Mouse (Mus musculus): Measurements from ENCODE around the gene Ptar1. TPM values are rescaled to one million over a fixed set of nuclear protein-coding genes. Genes with fewer than 3 reads are reported as not detected.

Ptar1 gene
- polyA plus RNA-seq, 1 experiment: 0.03 TPM

DNA sequence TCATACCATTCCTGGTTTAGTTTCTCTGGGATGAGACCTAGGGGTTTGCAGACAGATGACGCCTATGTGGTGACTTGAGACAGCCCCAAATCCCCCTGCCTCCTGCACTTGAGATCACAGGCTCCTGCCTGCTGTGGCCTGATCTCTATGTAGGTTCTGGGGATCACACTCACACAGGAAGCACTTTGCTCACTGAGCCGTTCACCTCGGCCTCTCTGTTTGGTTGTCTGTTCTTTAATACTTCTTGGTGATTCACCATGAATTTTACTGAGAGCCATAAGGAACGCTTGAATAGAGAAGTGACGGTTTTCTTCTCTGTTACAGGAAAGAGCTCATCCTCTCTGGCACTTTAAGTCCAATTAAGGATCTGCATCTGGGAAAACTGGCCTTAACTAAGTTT is 18.2 kb downstream of the Ptar1 start:
- H3K4me1 ChIP-seq (ENCODE audit: control insufficient read depth): no peaks in the 10 kb centered on the region
- H3K36me3 ChIP-seq (ENCODE audit: control insufficient read depth): peaks cover 65% of the 10 kb centered on the region
- TF ChIP-seq TAL1 (IDR thresholded peaks at IDR 0.05; ENCODE audit: low read length): no peak
- TF ChIP-seq GATA1 (IDR thresholded peaks at IDR 0.05; ENCODE audit: low read length): no peak
- H3K27me3 ChIP-seq (ENCODE audit: control insufficient read depth): no peaks in the 10 kb centered on the region
- no peak overlapping the region for H3K4me3 ChIP-seq (replicated peaks)
- H3K9me3 ChIP-seq (ENCODE audit: control insufficient read depth, low read length): no peaks in the 10 kb centered on the region

DNA sequence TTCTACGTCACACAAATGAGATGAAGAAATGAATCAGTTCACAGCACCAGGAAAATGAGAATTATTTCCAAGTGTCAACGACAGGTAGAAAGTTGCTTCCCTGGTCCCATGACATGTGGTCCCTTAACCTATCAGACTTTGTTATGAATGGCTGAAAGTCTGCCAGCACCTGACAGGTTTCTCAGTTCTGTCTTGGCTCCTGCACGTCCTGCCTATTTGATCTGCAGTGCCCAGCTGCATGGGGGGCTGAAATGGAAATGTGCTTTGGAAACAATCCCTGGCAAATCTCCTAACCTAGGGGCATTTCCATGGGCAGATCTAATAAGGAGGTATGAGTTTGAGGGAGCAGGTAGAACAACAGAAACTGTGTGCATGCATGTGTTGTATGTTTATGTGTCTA is 59.3 kb downstream of the Ptar1 start:
- Histone ChIP-seq H3K27me3 (ENCODE audit: control insufficient read depth) (no peaks in the 10 kb centered on the region), H3K36me3 (ENCODE audit: control insufficient read depth) (no peaks in the 10 kb centered on the region), H3K9me3 (ENCODE audit: control insufficient read depth, low read length) (no peaks in the 10 kb centered on the region), H3K4me1 (ENCODE audit: control insufficient read depth) (no peaks in the 10 kb centered on the region), H3K4me3 (replicated peaks) (no peak overlapping the region)
- no peak for TF ChIP-seq GATA1 (IDR thresholded peaks at IDR 0.05; ENCODE audit: low read length)
- TF ChIP-seq TAL1 (IDR thresholded peaks at IDR 0.05; ENCODE audit: low read length): no peak

DNA sequence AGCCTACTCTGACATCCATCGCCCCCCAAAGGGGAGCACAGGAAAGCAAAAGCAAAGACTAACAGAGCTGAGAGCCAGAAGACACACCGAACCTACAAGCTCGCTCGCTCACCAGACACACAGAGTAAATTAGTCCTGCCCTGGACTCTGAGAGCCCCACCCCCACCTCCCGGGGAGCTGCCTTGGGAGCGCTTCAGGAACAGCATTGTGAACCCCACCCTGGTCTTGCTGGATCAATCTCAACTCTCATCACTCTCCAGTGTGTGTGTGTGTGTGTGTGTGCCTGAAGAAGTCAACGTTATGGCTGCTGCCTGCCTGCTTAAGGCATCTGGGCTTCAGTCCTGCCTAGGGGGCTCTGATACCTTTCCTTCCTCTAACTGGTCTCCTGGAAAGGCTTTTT is 69.8 kb downstream of the Ptar1 start:
- peaks cover 2% of the 10 kb centered on the region; the same call in 1 of the 2 replicates for H3K9me3 ChIP-seq (ENCODE audit: control insufficient read depth, low read length)
- TF ChIP-seq TAL1 (IDR thresholded peaks at IDR 0.05; ENCODE audit: low read length) (no peak), GATA1 (IDR thresholded peaks at IDR 0.05; ENCODE audit: low read length) (no peak)
- peaks cover 47% of the 10 kb centered on the region for H3K27me3 ChIP-seq (ENCODE audit: control insufficient read depth)
- H3K4me1 ChIP-seq (ENCODE audit: control insufficient read depth): peaks cover 11% of the 10 kb centered on the region
- no peaks in the 10 kb centered on the region for H3K36me3 ChIP-seq (ENCODE audit: control insufficient read depth)
- no peak overlapping the region for H3K4me3 ChIP-seq (replicated peaks)

DNA sequence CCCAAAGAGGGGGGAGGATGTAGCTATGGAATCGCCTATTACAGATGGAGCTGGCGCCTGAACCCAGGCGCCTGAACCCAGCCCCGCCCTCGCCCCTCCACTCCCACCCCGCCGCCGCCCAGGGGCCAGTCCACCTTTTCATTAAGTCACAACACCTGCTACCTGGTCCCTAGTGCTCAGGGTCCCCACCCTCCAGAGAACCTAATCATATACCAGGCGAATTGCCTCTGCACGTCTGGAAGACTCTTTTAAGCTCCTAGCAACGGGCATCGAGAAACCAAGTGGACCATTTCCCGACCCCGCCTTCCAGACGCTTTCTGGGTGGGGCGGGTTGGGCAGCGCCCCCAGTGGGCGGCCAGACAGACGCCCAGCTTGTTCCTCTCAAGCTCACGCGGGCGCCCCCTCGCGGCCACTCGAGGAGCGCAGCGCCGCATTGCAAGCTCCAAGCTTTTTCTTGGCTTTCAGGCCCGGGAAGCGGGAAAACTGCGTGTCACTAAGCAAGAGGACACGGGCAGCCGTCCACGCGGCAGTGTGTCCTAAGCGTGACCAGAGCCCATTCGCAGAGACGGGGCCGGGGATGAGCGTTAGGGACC is 70.8 kb downstream of the Ptar1 start:
- TF ChIP-seq GATA1 (IDR thresholded peaks at IDR 0.05; ENCODE audit: low read length): no peak
- TF ChIP-seq TAL1 (IDR thresholded peaks at IDR 0.05; ENCODE audit: low read length): no peak
- Histone ChIP-seq H3K4me3 (replicated peaks) (peak overlapping the region; percentile 64), H3K27me3 (ENCODE audit: control insufficient read depth) (peaks cover 47% of the 10 kb centered on the region), H3K4me1 (ENCODE audit: control insufficient read depth) (peaks cover 11% of the 10 kb centered on the region), H3K36me3 (ENCODE audit: control insufficient read depth) (no peaks in the 10 kb centered on the region), H3K9me3 (ENCODE audit: control insufficient read depth, low read length) (peaks cover 2% of the 10 kb centered on the region; the same call in 1 of the 2 replicates)

DNA sequence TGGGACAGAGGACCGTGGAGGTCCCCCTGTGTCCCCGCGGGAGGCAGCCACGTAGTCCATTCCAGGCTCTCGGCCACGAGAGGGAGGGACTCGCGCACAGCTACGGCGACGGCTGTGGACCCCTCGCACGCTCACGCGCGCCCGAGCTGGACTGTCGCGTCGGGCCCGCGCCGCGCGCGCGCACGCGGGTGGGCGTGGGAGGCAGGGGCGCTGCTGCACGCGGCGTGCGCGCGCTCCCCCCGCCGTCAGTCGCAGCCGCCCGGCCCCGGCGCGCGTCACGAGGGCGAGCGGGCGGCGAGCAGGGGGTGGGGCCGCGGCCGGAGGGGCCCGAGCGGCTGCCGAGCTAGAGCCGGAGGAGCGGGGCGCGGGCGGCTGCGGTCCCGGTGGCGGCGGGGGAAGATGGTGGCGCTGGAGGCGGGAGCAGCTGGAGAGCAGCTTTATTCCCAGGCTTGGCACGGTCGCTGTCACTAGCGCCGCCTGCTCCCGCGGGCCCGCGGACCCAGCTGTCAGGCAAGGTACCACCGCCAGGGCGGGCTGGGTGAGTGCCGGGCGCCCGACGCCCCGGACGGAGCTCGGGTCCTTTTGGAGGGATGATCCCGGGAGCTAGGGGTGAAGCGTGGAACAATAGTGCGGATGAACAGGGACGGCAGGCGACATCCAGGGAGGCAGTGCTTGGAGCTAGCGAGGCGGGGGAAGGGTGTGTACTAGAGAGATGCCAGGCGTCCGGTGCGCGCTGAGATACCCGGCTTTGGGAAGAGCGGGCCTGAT is 71.5 kb downstream of the Ptar1 start, which contains the start of gene Apba1:
Apba1 (plus strand) TSS at position 334 of the 768 bp plus-strand sequence.
- TF ChIP-seq GATA1 (IDR thresholded peaks at IDR 0.05; ENCODE audit: low read length): no peak
- no peak for TF ChIP-seq TAL1 (IDR thresholded peaks at IDR 0.05; ENCODE audit: low read length)
- Histone ChIP-seq H3K27me3 (ENCODE audit: control insufficient read depth) (peaks cover 47% of the 10 kb centered on the region), H3K9me3 (ENCODE audit: control insufficient read depth, low read length) (peaks cover 2% of the 10 kb centered on the region; the same call in 1 of the 2 replicates), H3K36me3 (ENCODE audit: control insufficient read depth) (no peaks in the 10 kb centered on the region), H3K4me1 (ENCODE audit: control insufficient read depth) (peaks cover 11% of the 10 kb centered on the region), H3K4me3 (replicated peaks) (peak within 1 kb of the TSS; percentile 64)

DNA sequence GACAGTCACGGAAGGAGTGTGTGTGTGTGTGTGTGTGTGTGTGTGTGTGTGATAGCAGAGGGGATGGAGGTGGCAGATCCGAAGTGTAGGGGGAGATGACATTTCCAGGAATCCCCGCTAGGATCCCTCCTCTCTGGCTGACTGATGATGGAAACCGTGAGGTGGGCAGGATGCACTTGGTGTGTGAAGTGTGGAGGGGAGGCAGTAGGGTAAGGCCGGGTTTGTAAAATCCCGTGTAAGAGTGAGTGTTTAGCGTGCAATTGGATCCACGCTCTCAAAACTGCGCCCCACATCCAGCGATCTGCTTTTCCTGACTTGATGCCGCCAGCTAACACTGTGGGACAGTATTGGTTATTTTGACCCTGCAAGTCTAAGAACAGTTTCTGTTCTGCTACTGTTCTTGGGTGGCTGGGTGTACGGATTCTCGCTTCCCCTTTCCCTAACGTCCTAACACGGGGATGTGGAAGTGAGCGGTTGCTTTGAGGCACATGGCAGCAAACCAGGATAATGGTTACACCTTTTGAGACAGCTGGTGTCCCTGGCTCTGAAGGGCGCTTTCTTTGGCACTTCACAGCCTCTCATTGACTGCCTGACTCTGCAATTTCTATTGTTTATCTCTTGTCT is 72.2 kb downstream of the Ptar1 start:
- peaks cover 2% of the 10 kb centered on the region; the same call in 1 of the 2 replicates for H3K9me3 ChIP-seq (ENCODE audit: control insufficient read depth, low read length)
- no peaks in the 10 kb centered on the region for H3K36me3 ChIP-seq (ENCODE audit: control insufficient read depth)
- H3K27me3 ChIP-seq (ENCODE audit: control insufficient read depth): peaks cover 47% of the 10 kb centered on the region
- H3K4me3 ChIP-seq (replicated peaks): no peak overlapping the region
- no peak for TF ChIP-seq TAL1 (IDR thresholded peaks at IDR 0.05; ENCODE audit: low read length)
- no peak for TF ChIP-seq GATA1 (IDR thresholded peaks at IDR 0.05; ENCODE audit: low read length)
- H3K4me1 ChIP-seq (ENCODE audit: control insufficient read depth): peaks cover 11% of the 10 kb centered on the region

DNA sequence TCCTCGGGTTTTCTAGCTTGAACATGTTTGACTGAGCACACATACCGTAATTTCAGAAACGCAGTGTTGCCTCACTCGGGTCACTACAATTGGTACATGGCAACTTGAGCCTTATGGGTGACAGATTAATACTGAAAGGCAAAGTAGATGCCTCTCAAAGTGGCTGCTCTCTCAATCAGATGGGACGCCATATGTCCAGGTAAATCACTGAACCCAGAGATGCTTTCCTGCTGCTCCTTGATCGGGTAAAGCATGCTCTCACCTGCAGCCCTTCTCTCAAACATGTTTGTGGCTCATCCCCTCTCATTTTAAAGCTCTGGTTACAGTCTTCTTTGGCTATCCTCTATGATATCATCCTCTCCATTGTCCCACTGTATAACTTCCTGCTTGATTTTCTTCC is 76.1 kb downstream of the Ptar1 start:
- Histone ChIP-seq H3K4me3 (replicated peaks) (no peak overlapping the region), H3K9me3 (ENCODE audit: control insufficient read depth, low read length) (peaks cover 2% of the 10 kb centered on the region; the same call in 1 of the 2 replicates), H3K27me3 (ENCODE audit: control insufficient read depth) (peaks cover 35% of the 10 kb centered on the region), H3K4me1 (ENCODE audit: control insufficient read depth) (peaks cover 6% of the 10 kb centered on the region), H3K36me3 (ENCODE audit: control insufficient read depth) (no peaks in the 10 kb centered on the region)
- TF ChIP-seq GATA1 (IDR thresholded peaks at IDR 0.05; ENCODE audit: low read length) (no peak), TAL1 (IDR thresholded peaks at IDR 0.05; ENCODE audit: low read length) (no peak)

DNA sequence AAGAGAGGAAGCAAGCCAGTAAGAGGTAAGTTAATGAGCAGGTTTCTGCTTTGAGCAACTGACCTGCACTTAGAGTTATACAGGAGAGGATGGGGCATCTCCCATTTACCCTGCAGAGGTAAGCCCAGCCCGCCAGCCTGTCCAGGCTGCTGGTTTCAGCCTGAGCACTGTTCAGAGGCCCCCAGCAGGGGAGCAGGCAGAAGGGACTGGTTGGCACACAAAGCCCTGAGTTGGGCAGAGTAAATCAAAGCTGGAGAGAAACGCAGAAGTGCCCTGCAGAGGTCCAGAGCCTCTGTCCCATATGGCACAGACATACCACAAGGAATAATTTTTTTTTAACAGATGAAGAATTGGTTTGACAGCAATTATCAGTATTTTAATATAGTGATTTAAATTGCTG is 76.8 kb downstream of the Ptar1 start:
- no peak overlapping the region for H3K4me3 ChIP-seq (replicated peaks)
- no peak for TF ChIP-seq TAL1 (IDR thresholded peaks at IDR 0.05; ENCODE audit: low read length)
- no peak for TF ChIP-seq GATA1 (IDR thresholded peaks at IDR 0.05; ENCODE audit: low read length)
- peaks cover under 1% of the 10 kb centered on the region; the same call in 1 of the 2 replicates for H3K9me3 ChIP-seq (ENCODE audit: control insufficient read depth, low read length)
- peaks cover under 1% of the 10 kb centered on the region for H3K4me1 ChIP-seq (ENCODE audit: control insufficient read depth)
- peaks cover 28% of the 10 kb centered on the region for H3K27me3 ChIP-seq (ENCODE audit: control insufficient read depth)
- no peaks in the 10 kb centered on the region for H3K36me3 ChIP-seq (ENCODE audit: control insufficient read depth)

DNA sequence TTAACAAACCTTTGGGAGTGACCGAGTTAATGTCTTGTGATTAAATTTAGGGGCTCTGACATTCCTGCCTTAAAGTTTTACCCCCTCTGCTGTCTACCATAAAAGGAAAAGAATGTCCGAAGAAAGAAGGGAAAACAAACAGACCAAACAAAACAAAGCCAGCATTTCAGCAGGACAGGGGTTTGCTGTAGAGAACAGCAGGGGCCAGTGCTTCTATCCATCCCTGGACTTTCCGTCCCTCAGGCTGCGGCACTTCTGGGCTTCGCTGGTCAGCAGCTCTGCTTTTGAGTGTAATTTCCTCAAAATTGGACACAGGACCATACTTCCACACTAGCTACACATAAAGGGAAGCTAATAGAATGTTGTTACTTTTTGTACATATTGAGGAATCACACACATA is 81.6 kb downstream of the Ptar1 start:
- TF ChIP-seq TAL1 (IDR thresholded peaks at IDR 0.05; ENCODE audit: low read length): no peak
- TF ChIP-seq GATA1 (IDR thresholded peaks at IDR 0.05; ENCODE audit: low read length): no peak
- H3K4me1 ChIP-seq (ENCODE audit: control insufficient read depth): no peaks in the 10 kb centered on the region
- H3K9me3 ChIP-seq (ENCODE audit: control insufficient read depth, low read length): no peaks in the 10 kb centered on the region
- H3K27me3 ChIP-seq (ENCODE audit: control insufficient read depth): no peaks in the 10 kb centered on the region
- H3K4me3 ChIP-seq (replicated peaks): no peak overlapping the region
- H3K36me3 ChIP-seq (ENCODE audit: control insufficient read depth): no peaks in the 10 kb centered on the region
